Mouse (Mus musculus): ENCODE measurements around the gene Nkain2. TPM values are rescaled to one million over a fixed set of nuclear protein-coding genes. Genes with fewer than 3 reads are reported as not detected.

Nkain2 gene
- polyA plus RNA-seq, 1 experiment from 2014 or later, result not detected

DNA sequence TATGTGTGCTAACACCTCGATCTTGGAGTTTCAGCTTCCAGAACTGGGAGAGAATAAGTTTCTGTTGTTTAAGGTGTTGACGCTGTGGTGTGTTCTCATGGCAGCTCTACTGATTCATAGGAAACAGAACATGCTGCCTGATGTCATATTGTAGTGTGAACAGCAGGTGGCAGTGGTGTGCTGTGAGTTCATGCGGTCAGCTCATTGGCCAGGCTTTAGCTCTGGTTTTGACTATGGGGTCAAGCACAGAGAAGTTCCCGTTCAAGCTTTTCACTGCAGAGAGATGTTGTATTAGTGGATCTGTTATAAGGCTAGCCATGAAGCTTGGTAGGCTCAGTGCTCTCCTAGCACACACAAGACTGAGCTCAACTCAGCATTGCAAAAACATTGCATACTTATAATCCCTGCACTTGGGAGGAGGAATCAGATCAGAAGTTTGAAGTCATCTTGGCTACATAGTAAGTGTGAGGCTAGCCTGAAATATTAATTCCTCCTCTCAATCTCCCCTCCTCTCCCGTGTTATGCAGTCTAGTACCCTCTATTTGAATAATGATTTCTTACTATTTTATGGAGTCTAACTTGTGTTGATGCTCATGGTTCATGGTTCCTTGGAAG, 1147.7 kb downstream of the Nkain2 start:
- no peaks in the 10 kb centered on the region for H3K27me3 ChIP-seq (ENCODE audit: control insufficient read depth, insufficient read depth, low read depth, low read length)
- H3K4me3 ChIP-seq (ENCODE audit: low read depth, low read length), result no peak overlapping the region
- no peak overlapping the region for H3K9ac ChIP-seq (ENCODE audit: low read depth, low read length)
- no peak overlapping the region for H3K4me2 ChIP-seq (ENCODE audit: low read depth, low read length)
- no peaks in the 10 kb centered on the region for H3K4me1 ChIP-seq (ENCODE audit: control insufficient read depth, low read depth, low read length)
- WGBS (ENCODE audit: insufficient replicate concordance), result 15% methylated on average over 5 of the region's 5 CpGs
- H3K27ac ChIP-seq (ENCODE audit: low read length), result no peak overlapping the region
- no peaks in the 10 kb centered on the region for H3K36me3 ChIP-seq (ENCODE audit: control insufficient read depth, insufficient read depth)
- no peak for ATAC-seq (ENCODE audit: low read depth)
- no peaks in the 10 kb centered on the region for H3K9me3 ChIP-seq (replicated peaks; ENCODE audit: control insufficient read depth, low read length)

DNA sequence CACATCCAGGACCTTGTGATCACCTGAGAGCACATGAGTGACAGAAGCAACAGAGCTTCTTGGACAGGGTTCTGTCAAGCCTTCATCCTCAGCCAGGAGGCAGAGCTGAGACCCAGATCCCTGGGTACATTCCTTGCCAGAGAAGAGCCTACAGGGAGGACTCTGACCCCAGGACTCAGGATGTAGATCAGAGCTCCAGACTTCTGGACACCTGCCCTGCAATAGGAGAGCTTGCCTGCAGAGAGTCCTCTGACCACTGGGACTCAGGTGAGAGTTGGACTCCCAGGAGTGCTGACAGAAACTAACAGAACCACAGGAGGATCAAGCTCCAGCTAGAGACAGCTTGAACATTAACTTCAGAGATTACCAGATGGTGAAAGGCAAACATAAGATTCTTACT, 1162.2 kb downstream of the Nkain2 start:
- no peak for ATAC-seq (ENCODE audit: low read depth)
- no peaks in the 10 kb centered on the region for H3K36me3 ChIP-seq (ENCODE audit: control insufficient read depth, insufficient read depth)
- no peak overlapping the region for H3K4me3 ChIP-seq (ENCODE audit: low read depth, low read length)
- H3K9me3 ChIP-seq (replicated peaks; ENCODE audit: control insufficient read depth, low read length), result no peaks in the 10 kb centered on the region
- H3K27ac ChIP-seq (ENCODE audit: low read length), result no peak overlapping the region
- H3K27me3 ChIP-seq (ENCODE audit: control insufficient read depth, insufficient read depth, low read depth, low read length), result no peaks in the 10 kb centered on the region
- H3K4me1 ChIP-seq (ENCODE audit: control insufficient read depth, low read depth, low read length), result no peaks in the 10 kb centered on the region
- H3K9ac ChIP-seq (ENCODE audit: low read depth, low read length), result no peak overlapping the region
- H3K4me2 ChIP-seq (ENCODE audit: low read depth, low read length), result no peak overlapping the region

DNA sequence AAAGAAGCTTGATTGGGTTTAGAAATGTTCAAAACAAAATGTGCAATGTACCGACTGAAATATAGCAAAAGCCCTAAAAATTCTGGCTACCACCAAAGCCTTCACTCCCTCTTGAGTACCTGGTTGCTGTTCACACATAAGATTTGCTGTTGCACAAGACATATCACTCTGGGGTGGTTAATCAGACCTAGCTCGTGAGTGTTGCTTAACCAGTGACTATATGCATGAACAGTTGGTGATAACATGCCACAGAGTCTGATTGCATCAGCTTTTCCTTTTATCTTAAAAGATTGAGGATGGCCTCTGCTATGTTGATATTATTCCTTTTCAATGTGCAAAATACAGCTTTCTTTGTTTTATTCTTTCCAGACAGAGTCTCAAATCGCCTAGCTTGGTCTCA, 1243.0 kb downstream of the Nkain2 start:
- ATAC-seq (ENCODE audit: low read depth), result no peak
- Histone ChIP-seq H3K9ac (ENCODE audit: low read depth, low read length) (no peak overlapping the region), H3K36me3 (ENCODE audit: control insufficient read depth, insufficient read depth) (no peaks in the 10 kb centered on the region), H3K4me2 (ENCODE audit: low read depth, low read length) (no peak overlapping the region), H3K27ac (ENCODE audit: low read length) (no peak overlapping the region), H3K27me3 (ENCODE audit: control insufficient read depth, insufficient read depth, low read depth, low read length) (no peaks in the 10 kb centered on the region), H3K9me3 (replicated peaks; ENCODE audit: control insufficient read depth, low read length) (no peaks in the 10 kb centered on the region), H3K4me3 (ENCODE audit: low read depth, low read length) (no peak overlapping the region), H3K4me1 (ENCODE audit: control insufficient read depth, low read depth, low read length) (no peaks in the 10 kb centered on the region)
- 53% methylated on average over 3 of the region's 3 CpGs for whole genome bisulfite sequencing (ENCODE audit: insufficient replicate concordance)

DNA sequence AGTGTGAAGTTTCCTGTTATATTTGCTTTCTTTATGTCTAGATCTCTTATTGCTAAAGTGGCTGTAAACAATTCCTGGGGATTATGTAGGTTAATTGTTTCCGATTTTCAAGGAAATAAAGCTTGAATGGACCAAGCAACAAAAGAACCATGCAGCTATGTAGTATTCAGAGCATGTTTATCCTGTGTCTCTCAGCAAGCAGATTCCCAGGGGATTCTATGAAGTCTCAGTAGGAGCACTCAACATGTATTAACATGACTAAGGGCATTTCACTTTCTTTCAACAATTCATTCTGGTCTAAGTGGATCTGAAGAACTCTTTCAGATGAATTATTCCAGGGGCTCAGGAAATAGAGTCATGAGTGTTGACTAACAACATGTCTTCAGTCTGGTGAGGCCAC, 1244.2 kb downstream of the Nkain2 start:
- Histone ChIP-seq H3K27ac (ENCODE audit: low read length) (no peak overlapping the region), H3K9ac (ENCODE audit: low read depth, low read length) (no peak overlapping the region), H3K27me3 (ENCODE audit: control insufficient read depth, insufficient read depth, low read depth, low read length) (no peaks in the 10 kb centered on the region), H3K4me2 (ENCODE audit: low read depth, low read length) (no peak overlapping the region), H3K4me3 (ENCODE audit: low read depth, low read length) (no peak overlapping the region), H3K9me3 (replicated peaks; ENCODE audit: control insufficient read depth, low read length) (no peaks in the 10 kb centered on the region), H3K36me3 (ENCODE audit: control insufficient read depth, insufficient read depth) (no peaks in the 10 kb centered on the region), H3K4me1 (ENCODE audit: control insufficient read depth, low read depth, low read length) (no peaks in the 10 kb centered on the region)
- no peak for ATAC-seq (ENCODE audit: low read depth)
- 42% methylated on average over 1 of the region's 1 CpGs for WGBS (ENCODE audit: insufficient replicate concordance)

Other genes with a start within 250 kb of the Nkain2 start
- gene Trdn, start 190.1 kb upstream of the Nkain2 start, polyA plus RNA-seq (2015; fragmentation: Nextera tagmentation; extraction: Ambion mirVana), result 0.58 and 1.6 TPM in 2 replicates